Mouse (Mus musculus) forebrain, embryonic 13.5 days (tissue): ENCODE results near the gene Ctc1. TPM values are rescaled to one million over a fixed set of nuclear protein-coding genes. Genes with fewer than 3 reads are reported as not detected.
"Not testable (repeated sequence)": the region's sequence is repeated elsewhere in the genome, so short reads cannot be mapped to it uniquely, and the experiment has no call there.

ENCODE experiments used
- ATAC-seq: fragments of 200-750 bp; cut with Nextera tagmentation; 2 replicates; pipeline ENCODE4 v1.8.0; 2017
- H3K27ac ChIP-seq: fragments of 300-500 bp; sonication (generic); 2 replicates; pipeline ENCODE4 v1.5.1; 2015; ENCODE audit warnings: inconsistent platforms, mild to moderate bottlenecking, moderate library complexity
- H3K27me3 ChIP-seq: fragments of 300-500 bp; sonication (generic); 2 replicates; pipeline ENCODE4 v1.6.1; 2015; ENCODE audit warnings: mild to moderate bottlenecking, inconsistent platforms
- H3K36me3 ChIP-seq: fragments of 300-500 bp; sonication (generic); 2 replicates; pipeline ENCODE4 v1.6.1; 2015; ENCODE audit warnings: mild to moderate bottlenecking, inconsistent platforms; ENCODE audit not compliant: poor library complexity, severe bottlenecking
- H3K4me1 ChIP-seq: fragments of 300-500 bp; sonication (generic); 2 replicates; pipeline ENCODE4 v1.6.1; 2015; ENCODE audit warnings: inconsistent platforms
- H3K4me2 ChIP-seq: fragments of 300-500 bp; sonication (generic); 2 replicates; pipeline ENCODE4 v1.6.1; 2015; ENCODE audit warnings: inconsistent platforms, mild to moderate bottlenecking, moderate library complexity
- H3K4me3 ChIP-seq: fragments of 300-500 bp; sonication (generic); 2 replicates; pipeline ENCODE4 v1.5.1; 2015; ENCODE audit warnings: mild to moderate bottlenecking, inconsistent platforms
- H3K9ac ChIP-seq: fragments of 300-500 bp; sonication (generic); 2 replicates; pipeline ENCODE4 v1.6.1; 2015; ENCODE audit warnings: mild to moderate bottlenecking, inconsistent platforms
- H3K9me3 ChIP-seq: fragments of 300-500 bp; sonication (generic); replicated peaks from 2 replicates; pipeline ENCODE4 v1.6.1; 2016; ENCODE audit warnings: inconsistent platforms
- WGBS: fragments of 180-500 bp; shearing (Covaris S2); methylation state at CpG from one replicate; pipeline ENCODE4 v1.1.7; 2015; 5-methylcytosine and 5-hydroxymethylcytosine counted together
- polyA plus RNA-seq: library from polyadenylated mRNA; unstranded; fragments of >200 nt; fragmentation: Nextera tagmentation; extraction: Ambion mirVana; gene quantifications from 2 replicates; pipeline ENCODE4 v1.2.1, GENCODE M21; 2015

Ctc1 gene
- polyA plus RNA-seq, 1 experiment from 2014 or later, result 55.6 TPM

DNA sequence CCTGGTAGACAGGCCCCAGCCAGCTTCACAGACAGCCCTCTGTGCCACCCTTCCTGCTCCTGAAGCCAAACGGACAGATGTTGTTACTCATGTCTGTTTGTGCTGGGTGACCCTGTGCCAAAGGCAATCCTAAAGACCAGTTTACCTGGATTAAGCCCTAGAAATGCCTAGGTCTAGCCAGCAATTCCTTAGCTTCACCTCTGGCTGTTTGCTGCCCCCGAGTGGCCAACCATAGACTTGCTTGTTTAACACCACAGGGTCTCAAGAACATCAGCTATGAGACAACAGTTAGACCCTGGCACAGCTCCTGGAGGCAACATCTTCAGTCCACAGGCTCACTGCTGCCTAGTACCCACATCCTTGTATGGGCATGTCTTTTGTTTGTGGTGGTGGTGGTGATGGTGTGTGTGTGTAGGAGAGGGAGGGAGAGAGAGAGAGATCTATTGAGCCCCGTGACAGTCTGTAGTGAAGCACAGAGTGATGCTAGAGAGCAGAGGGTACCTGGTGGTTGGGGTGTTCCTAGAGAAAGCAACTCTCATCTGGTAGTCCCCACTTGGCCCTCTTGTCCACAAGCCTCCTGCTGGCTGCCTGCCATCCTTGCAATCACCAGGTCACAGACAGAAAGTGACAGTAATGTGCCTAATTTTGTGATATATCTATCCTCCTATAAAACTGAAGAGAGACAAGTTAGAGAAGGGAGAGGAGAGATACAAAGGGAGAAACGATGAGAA, 32.9 kb upstream of the Ctc1 start:
- Histone ChIP-seq H3K4me3 (no peak overlapping the region), H3K36me3 (peaks cover 17% of the 10 kb centered on the region), H3K4me1 (no peaks in the 10 kb centered on the region), H3K9ac (no peak overlapping the region), H3K9me3 (no peaks in the 10 kb centered on the region), H3K27ac (no peak overlapping the region), H3K27me3 (no peaks in the 10 kb centered on the region), H3K4me2 (no peak overlapping the region)
- 0 out of 2 replicates have a peak, but pooled peaks have one; percentile 24 for ATAC-seq
- WGBS, result 29% methylated on average over 4 of the region's 4 CpGs

DNA sequence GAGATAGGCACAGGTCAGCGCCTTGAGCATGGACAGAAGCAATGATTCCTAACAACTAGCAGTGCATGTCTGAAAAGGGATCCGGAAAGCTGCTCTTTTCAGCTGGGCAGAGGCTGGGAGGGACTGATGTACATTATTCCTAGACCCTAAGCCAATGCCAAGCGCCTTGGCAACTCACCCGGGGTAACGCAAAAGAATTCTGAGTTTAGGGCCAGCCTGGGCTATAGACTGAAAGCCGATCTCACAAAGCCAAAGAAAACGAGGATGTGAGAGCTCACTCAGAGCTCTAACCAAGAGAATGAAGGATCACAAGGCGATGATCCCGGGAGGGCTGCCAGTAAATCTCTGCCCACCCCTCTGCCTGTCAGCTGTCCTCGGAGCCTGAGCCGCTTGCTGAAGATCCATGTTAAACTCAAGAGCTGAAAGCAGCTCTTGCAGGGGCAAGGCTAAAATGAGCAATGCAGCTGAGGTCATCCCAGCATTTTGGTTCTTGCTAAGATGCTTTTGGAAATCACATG, 28.3 kb upstream of the Ctc1 start:
- Histone ChIP-seq H3K9me3 (no peaks in the 10 kb centered on the region), H3K4me3 (no peak overlapping the region), H3K4me2 (no peak overlapping the region), H3K27ac (no peak overlapping the region), H3K36me3 (peaks cover 63% of the 10 kb centered on the region), H3K27me3 (no peaks in the 10 kb centered on the region), H3K9ac (no peak overlapping the region), H3K4me1 (no peaks in the 10 kb centered on the region)
- no peak for ATAC-seq
- 85% methylated on average over 11 of the region's 11 CpGs for whole genome bisulfite sequencing

DNA sequence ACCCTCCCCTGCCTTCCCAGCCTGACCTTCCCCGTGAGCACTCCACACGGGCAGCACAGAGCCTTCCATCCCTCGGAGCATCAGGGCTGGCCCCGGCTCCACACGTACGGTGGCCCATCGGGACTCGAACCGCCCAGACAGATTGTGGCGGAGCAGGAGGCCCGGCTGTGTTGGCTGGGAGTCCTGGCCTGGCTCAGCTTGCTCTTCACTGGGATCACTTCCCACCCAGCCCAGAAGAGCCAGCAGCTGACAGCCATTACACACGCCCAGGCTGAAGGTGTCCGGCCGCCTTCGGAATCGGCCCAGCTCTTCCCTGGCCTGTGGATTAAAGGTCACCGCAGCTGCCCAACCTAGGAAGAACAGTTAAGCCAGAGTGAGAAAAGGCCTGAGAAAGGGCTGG, 27.4 kb upstream of the Ctc1 start:
- Histone ChIP-seq H3K9me3 (no peaks in the 10 kb centered on the region), H3K27me3 (no peaks in the 10 kb centered on the region), H3K4me3 (no peak overlapping the region), H3K9ac (no peak overlapping the region), H3K4me1 (no peaks in the 10 kb centered on the region), H3K27ac (no peak overlapping the region), H3K4me2 (no peak overlapping the region), H3K36me3 (peaks cover 72% of the 10 kb centered on the region)
- ATAC-seq, result no peak
- WGBS, result 96% methylated on average over 17 of the region's 17 CpGs

DNA sequence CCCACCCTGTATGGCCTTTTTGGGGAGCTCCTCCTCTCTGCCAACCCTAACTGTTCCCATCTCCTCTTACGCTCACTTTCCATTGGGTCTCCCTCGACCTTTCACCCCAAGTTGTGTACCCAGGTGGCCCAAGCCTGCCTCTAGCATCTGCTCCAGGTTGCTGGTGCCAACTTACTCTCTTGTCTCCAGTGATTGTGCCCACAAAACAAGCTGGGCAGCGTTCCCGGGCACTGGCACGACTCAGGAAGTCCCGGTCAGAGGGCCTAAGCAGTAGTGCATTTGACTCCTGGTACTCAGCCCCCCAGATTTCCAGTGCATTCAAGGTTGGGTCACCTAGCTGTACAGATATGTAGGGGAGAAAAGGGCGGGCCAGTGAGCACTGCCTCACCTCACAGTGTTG, 22.6 kb upstream of the Ctc1 start:
- no peak for ATAC-seq
- 91% methylated on average over 7 of the region's 7 CpGs for WGBS

DNA sequence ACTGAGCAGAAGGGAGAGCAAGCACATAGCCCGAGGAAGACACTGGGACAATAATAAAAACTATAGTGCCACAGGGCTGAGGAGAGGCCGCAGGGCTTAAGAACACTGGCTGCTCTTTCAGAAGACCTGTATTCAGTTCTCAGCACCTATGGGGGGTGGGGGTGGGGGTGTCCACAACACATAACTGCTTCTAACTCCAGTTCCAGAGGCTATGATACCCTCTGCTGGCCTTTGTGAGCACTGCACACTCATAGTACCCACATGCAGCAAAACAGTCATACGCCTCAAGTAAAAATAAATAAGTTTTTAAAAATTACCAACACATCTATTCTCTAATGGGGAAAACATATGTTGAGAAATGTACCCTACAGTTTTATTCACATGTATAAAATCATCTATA, 21.3 kb upstream of the Ctc1 start:
- H3K27ac ChIP-seq, result no peak overlapping the region
- 94% methylated on average over 3 of the region's 3 CpGs for WGBS

More for the DNA sequence above, 22.6 kb upstream of the Ctc1 start:
- Histone ChIP-seq H3K4me1 (no peaks in the 10 kb centered on the region), H3K9ac (no peak overlapping the region), H3K27ac (no peak overlapping the region), H3K27me3 (no peaks in the 10 kb centered on the region), H3K9me3 (no peaks in the 10 kb centered on the region), H3K36me3 (peaks cover 98% of the 10 kb centered on the region), H3K4me2 (no peak overlapping the region), H3K4me3 (no peak overlapping the region)

DNA sequence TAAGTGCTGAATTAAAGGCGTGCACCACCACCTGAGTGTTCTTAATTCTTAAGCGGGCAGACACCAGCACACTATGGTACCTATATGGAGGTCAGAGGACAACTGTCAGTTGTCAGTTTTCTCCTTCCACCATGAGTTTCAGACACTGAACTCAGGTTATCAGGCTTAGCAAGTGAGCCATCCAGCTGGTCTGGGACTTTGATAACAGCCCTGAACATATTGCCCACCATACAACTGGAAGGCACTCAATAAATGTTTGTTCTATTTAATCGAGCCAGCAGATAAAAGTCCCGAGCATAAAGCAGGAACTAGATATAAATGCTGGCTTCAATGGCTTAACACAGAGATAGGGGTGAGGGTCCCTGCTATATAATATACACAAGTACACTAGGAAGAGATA, 18.6 kb upstream of the Ctc1 start:
- H3K27ac ChIP-seq, result no peak overlapping the region
- no peaks in the 10 kb centered on the region for H3K4me1 ChIP-seq
- H3K27me3 ChIP-seq, result no peaks in the 10 kb centered on the region
- ATAC-seq, result no peak
- H3K9ac ChIP-seq, result no peak overlapping the region
- no peak overlapping the region for H3K4me2 ChIP-seq
- WGBS, result 94% methylated on average over 4 of the region's 4 CpGs
- H3K9me3 ChIP-seq, result no peaks in the 10 kb centered on the region
- peaks cover 98% of the 10 kb centered on the region for H3K36me3 ChIP-seq
- no peak overlapping the region for H3K4me3 ChIP-seq

More for the DNA sequence above, 21.3 kb upstream of the Ctc1 start:
- H3K4me2 ChIP-seq, result no peak overlapping the region
- H3K9me3 ChIP-seq, result no peaks in the 10 kb centered on the region
- ATAC-seq, result no peak
- H3K4me3 ChIP-seq, result no peak overlapping the region
- H3K4me1 ChIP-seq, result no peaks in the 10 kb centered on the region
- H3K27me3 ChIP-seq, result no peaks in the 10 kb centered on the region
- peaks cover 98% of the 10 kb centered on the region for H3K36me3 ChIP-seq
- no peak overlapping the region for H3K9ac ChIP-seq

DNA sequence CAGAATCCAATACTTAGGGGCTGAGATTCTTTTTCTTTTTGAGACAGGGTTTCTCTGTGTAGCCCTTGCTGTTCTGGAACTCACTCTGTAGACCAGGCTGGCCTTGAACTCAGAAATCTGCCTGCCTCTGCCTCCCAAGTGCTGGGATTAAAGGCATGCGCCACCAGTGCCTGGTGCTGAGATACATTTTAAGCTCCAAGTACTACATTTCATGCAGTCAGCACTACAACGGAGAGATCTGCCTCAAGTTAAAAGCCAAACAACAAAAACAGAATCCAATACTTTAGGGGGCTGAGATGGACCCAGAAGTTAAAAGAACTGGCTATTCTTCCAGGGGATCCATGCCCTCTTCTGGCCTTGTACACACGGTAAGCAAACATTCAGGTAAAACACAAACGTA, 12.9 kb upstream of the Ctc1 start:
- H3K27me3 ChIP-seq, H3K4me1 ChIP-seq, ATAC-seq, H3K4me3 ChIP-seq, H3K27ac ChIP-seq, H3K9ac ChIP-seq, H3K9me3 ChIP-seq, H3K4me2 ChIP-seq: not testable (repeated sequence)
- WGBS, result 95% methylated on average over 4 of the region's 4 CpGs
- peaks cover 58% of the 10 kb centered on the region for H3K36me3 ChIP-seq

DNA sequence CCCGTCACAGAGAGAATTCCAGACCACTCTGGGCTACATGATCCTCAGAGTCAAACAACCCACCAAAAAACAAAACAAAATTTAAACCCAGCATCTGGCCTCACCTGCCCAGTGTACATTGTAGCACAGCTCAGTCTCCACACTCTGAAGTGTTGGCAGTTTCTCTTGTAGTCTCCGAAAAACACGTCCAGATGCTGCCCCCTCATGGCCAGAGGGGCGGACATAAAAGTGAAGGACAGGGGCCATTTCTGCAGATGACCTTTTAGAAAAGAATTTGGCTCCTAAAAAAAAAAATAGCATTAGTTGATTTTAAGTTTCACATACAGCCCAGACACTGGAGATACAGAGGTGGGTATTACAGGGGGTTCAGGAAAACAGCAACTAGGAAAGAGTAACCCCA, 12.1 kb upstream of the Ctc1 start:
- 65% methylated on average over 4 of the region's 4 CpGs for WGBS
- no peak for ATAC-seq
- Histone ChIP-seq H3K4me2 (no peak overlapping the region), H3K9me3 (no peaks in the 10 kb centered on the region), H3K27me3 (no peaks in the 10 kb centered on the region), H3K9ac (no peak overlapping the region), H3K4me3 (no peak overlapping the region), H3K36me3 (peaks cover 50% of the 10 kb centered on the region), H3K4me1 (peaks cover 12% of the 10 kb centered on the region), H3K27ac (no peak overlapping the region)

DNA sequence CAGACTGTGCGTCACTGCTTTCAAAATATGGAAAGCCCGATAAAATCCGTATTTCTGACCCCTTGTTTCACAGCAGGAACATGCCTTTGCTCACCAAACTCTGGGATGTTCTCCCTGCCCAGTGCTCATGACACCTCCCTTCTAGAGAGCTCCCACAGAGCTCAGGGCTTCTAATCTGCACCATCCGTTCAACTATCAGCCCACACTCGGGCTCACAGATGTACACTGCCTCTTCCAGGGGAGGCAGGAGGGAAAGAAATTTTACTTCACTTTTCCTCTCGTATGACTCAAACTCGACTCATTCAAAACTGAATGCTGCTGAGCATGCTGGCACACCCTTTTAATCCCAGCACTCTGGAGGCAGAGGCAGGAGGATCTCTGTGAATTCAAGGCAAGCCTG, 10.5 kb upstream of the Ctc1 start:
- peaks cover 34% of the 10 kb centered on the region for H3K36me3 ChIP-seq
- 88% methylated on average over 7 of the region's 7 CpGs for WGBS
- H3K9me3 ChIP-seq, result no peaks in the 10 kb centered on the region
- 0 out of 2 replicates have a peak overlapping the region, but pooled peaks have one; percentile 16 for H3K9ac ChIP-seq
- ATAC-seq, result no peak
- peaks cover 12% of the 10 kb centered on the region for H3K4me1 ChIP-seq
- H3K4me3 ChIP-seq, result no peak overlapping the region
- H3K27ac ChIP-seq, result no peak overlapping the region
- no peaks in the 10 kb centered on the region for H3K27me3 ChIP-seq
- H3K4me2 ChIP-seq, result no peak overlapping the region

DNA sequence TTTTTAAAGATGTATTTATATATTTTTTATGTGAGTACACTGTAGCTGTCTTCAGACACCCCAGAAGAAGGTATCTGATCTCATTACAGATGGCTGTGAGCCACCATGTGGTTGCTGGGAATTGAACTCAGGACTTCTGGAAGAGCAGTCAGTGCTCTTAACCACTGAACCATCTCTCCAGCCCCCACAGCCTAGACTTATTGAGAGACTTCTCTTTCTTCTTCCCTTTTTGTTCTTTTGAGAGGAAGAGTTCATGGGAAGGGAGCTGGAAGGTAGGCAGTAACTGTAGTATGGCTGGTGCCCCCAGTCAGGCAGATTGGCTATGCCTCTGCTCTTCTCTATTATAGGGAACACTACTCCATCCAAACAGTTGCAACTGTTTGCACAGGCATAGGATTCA, 9.1 kb upstream of the Ctc1 start:
- Histone ChIP-seq H3K4me1 (peaks cover 19% of the 10 kb centered on the region), H3K36me3 (peaks cover 20% of the 10 kb centered on the region)
- not testable (repeated sequence) for H3K9me3 ChIP-seq, H3K4me2 ChIP-seq, H3K27me3 ChIP-seq, H3K4me3 ChIP-seq, H3K9ac ChIP-seq, ATAC-seq, H3K27ac ChIP-seq

DNA sequence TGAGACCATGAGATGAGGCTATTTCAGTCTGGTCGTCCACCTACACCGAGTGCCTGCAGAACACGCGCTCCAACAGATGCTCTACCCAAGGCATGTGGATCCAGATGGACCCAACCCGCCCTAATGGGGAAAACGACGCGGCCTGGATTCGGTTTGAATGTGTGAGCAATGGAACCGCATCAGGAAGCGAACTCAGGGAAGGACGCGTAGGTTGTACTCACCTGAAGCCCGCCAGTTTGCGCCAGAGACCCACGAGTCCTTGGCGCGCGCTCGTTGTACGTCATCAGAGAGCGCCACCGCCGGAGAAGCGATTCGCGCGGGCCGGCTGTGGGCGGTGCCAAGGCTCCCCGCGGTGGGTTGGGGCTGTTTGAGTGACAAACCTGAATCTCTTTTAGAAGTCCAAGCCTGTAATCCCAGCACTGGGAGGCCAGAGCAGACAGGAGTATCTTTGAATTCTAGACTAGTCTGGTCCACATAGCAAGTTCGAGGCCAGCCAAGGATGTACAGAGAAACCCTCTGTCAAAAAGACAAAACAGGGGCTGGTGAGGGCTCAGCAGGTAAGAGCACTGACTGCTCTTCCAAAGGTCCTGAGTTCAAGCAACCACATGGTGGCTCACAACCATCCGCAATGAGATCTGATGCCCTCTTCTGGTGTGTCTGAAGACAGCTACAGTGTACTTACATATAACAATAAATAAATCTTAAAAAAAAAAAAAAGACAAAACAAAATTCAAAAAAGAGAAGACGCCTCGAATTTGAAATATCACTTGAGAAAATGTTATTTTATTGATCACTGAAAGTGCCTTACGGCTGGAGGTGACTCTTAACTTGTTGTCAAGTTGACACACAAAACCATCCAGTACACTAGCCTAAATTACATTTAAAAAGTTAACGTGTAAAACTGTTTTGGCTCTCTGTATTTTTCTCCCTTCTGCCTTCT, 7.3 kb upstream of the Ctc1 start, which contains the start of gene Pfas:
Gene Pfas, minus strand, starts transcription at position 279 of the 940 bp plus-strand sequence.
- peaks cover 2% of the 10 kb centered on the region; the same call in 1 of the 2 replicates for H3K36me3 ChIP-seq
- peak within 1 kb of the TSS; percentile 71 for H3K4me3 ChIP-seq
- peaks cover 25% of the 10 kb centered on the region for H3K4me1 ChIP-seq
- 9% methylated on average over 38 of the region's 38 CpGs for WGBS
- peak within 1 kb of the TSS; percentile 75 for H3K9ac ChIP-seq
- no peaks in the 10 kb centered on the region for H3K27me3 ChIP-seq
- no peaks in the 10 kb centered on the region for H3K9me3 ChIP-seq
- ATAC-seq, result peak; percentile 85
- peak within 1 kb of the TSS; percentile 73 for H3K27ac ChIP-seq
- H3K4me2 ChIP-seq, result peak within 1 kb of the TSS; percentile 68

DNA sequence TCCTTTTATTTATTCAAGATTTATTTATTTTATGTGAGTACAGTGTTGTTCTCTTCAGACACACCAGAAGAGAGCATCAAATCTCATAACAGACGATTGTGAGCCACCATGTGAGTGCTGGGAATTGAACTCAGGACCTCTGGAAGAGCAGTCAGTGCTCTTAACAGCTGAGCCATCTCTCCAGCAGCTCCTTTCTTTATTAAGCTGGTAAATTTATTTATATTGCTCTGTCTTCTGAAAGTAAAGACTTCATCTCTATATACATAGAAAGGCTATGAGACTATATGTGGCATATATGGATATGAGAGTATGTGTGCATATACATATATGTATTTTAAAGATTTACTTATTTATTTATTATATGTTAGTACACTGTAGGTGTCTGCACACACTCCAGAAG, 6.2 kb upstream of the Ctc1 start:
- H3K9ac ChIP-seq, result no peak overlapping the region
- H3K4me1 ChIP-seq, result peaks cover 25% of the 10 kb centered on the region
- no peak for ATAC-seq
- H3K4me2 ChIP-seq, result no peak overlapping the region
- H3K4me3 ChIP-seq, result no peak overlapping the region
- H3K36me3 ChIP-seq, result no peaks in the 10 kb centered on the region
- no peaks in the 10 kb centered on the region for H3K9me3 ChIP-seq
- no peak overlapping the region for H3K27ac ChIP-seq
- no peaks in the 10 kb centered on the region for H3K27me3 ChIP-seq
- WGBS, result 90% methylated on average over 1 of the region's 1 CpGs
